Mouse (Mus musculus) cerebellum, adult 11-12 months (tissue): Measurements from ENCODE around the gene Gria1.

Source experiments
- DNase-seq: peaks from one replicate; pipeline ENCODE4 v3.0.0; 2022

Gene Gria1

GRCm38 (mm10) chr11:57011024-57011690 lies at the start of gene Gria1:
Gene Gria1, plus strand, starts transcription at chr11:57011387.
- no peak for DNase-seq

DNA sequence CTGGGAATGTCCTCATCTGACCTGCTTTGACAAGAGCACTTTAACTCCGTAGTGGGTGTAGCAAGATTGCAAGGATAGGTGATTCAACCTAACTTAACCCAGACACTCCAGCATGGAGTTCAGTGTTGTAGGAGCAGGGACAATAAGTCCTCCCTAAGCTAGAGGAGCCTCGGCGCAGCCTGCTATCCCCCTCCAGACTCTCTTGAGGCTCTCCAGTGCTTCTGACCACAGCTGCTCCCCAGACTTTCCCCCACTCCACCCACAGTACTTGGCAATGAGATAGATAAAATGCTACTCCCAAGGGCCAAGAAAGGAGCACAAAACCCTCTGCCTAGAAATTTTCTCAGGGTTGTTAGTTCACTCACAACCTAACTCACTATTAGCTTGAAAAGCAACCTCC lies 49.4 kb upstream of the Gria1 start:
- no peak for DNase-seq

- no peak for DNase-seq
These were observed 38.4 kb upstream of the Gria1 start for GRCm38 (mm10) chr11:56972814-56973213.

DNA sequence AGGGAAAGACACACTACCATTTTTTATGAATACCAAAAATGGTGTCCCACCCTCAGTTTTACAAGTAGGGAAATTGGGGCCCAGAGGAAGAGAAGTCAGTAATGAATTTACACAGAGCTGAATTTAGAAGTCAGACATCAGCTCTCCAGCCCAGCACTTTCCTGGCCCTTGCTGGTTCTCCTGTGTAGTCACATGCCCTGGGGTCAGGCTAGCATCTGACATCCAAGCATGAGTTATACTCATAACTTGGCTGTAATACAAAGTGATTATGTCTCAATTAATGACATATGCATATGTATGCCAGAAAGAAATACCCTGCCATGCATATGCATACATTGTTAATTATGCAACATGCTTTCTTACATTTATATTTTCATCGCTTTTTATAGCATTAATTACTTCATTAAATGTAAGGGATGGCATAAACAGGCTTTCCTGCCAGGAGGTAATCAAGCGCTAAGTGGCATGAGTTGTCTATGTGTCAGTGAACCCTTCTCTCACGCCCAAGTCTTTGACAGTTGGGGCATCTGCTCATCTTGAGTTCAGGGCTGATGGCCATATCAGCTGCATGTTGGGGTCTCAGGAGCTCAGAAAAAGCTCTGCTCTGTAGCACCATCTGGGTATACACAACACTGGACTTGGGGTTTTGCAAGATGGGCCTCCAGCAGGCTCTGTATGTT lies 26.7 kb upstream of the Gria1 start:
- no peak for DNase-seq

- DNase-seq: no peak
These were observed 25.7 kb upstream of the Gria1 start for GRCm38 (mm10) chr11:56985457-56985856.

DNA sequence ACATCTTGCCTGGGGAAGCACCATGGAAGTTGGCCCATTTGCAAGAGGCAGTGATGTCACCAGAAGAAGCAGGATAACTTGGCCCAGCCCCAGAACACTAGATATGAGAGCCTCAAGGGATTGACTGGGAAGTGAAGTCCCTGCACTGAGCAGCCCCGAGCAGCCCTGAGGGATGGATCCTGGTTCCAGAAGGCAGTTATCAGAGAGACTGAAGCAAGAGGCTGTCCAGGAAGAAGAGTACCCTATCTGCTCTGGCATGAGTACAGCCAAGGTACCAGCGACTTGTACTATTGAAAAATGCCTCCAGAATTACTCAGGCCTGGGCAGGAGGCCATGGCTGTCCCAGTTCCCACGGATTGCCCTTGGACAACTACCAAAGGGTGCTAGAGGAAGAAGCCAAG lies 11.6 kb upstream of the Gria1 start:
- DNase-seq: peak; percentile 10

- no peak for DNase-seq
These were observed 6.6 kb upstream of the Gria1 start for GRCm38 (mm10) chr11:57004611-57005010.

DNA sequence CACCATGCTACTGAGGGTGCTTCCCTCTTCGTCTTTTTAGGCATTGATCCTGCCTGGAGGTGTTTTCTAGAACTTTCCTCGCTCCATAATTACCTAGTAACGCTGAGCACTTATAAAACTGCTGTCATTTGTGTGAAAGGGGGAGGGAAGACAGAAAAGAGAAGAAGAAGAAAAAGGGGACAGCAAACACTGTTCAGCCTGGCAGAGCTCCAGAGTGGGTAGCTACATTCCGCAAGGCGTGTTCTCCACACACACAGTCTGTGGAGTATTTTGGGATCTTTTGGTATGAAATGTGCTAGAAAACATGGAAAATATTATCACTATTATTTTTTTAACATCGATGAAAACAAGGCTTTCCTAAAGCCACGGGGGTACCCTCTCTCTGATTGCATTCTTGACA lies 5.8 kb upstream of the Gria1 start:
- no peak for DNase-seq

DNA sequence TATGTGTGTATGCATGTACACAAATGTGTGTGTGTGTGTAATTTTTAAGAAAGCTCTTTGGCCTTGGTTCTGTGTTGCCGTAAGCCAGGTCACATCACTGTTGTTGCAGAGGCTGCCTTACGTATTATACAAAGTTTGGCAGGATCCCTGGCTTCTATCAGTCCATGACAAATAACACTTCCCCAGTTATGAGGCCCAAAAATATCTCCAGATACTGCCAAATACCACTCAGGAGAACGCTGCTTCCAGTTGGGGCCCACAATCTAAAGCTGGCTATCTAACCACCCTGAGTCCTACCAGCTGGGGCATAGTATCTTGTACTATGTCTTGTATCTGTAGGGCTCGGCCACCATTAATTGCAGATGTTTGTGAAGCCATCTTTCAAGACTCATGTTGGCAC lies 3.4 kb upstream of the Gria1 start:
- DNase-seq: no peak

DNA sequence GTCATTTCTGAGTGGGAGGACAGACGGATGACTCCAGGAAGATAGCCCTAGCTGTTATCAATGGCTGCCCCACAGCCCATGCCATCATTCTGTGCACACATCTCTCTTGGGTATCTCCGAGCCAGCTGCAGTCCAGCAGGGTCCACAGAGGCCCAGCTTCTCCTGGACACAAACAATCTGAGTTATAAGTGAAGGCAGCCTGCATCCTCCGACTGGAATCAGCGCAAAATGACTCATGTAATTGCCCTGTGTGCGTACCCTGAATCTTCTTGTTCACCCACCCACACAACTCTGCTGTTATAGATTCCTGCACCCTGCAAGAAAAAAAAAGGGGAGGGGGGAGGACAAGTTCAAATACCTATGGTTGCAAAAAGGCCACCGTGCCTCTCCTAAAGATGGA lies 576 bp upstream of the Gria1 start:
- DNase-seq: no peak

- no peak for DNase-seq
These were observed 478 bp downstream of the Gria1 start for GRCm38 (mm10) chr11:57011691-57012039.

- no peak for DNase-seq
These were observed 1.2 kb downstream of the Gria1 start for GRCm38 (mm10) chr11:57012287-57012921.

- no peak for DNase-seq
These were observed 2.4 kb downstream of the Gria1 start for GRCm38 (mm10) chr11:57013464-57014190.

GRCm38 (mm10) chr11:57014396-57014795 lies 3.2 kb downstream of the Gria1 start:
- DNase-seq: no peak

DNA sequence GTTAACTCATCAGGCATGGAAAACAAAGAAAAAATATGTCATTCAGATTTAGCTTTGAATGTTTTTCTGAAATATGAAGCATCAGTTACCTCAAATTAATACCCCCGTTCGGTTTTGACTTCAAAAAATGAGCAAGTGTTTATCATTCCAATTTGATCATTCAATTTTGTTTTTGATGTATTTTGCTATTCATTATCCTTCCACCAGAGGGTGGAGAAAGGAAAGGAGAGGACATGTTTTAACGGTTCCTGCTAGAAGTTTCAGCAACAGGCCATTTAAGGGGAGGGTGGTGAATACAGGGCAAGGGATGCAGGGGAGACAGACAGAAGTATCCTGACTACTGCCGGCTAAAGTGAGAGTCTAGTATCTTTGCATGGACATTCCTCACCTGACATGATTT lies 7.3 kb downstream of the Gria1 start:
- no peak for DNase-seq

DNA sequence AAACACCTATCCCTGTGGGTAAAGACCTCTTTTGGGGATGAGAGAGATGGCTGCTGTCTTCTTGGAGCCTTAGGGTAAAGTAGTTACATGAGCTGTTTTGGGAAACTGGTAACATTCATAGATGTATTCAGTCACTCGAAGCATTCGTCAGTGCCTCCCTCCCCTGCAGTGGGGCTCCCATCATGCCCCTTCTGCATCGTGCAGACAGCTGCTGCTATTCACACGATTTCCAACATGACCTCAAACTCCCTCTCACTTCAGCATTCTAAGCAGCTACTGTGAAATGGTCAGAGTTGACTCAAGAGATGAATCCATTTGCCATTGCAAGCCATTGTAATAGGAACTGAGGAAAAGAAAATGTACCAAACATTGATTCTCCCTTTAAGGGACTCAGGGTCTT lies 11.2 kb downstream of the Gria1 start:
- DNase-seq: no peak

GRCm38 (mm10) chr11:57030448-57030847 lies 19.3 kb downstream of the Gria1 start:
- DNase-seq: peak; percentile 39

DNA sequence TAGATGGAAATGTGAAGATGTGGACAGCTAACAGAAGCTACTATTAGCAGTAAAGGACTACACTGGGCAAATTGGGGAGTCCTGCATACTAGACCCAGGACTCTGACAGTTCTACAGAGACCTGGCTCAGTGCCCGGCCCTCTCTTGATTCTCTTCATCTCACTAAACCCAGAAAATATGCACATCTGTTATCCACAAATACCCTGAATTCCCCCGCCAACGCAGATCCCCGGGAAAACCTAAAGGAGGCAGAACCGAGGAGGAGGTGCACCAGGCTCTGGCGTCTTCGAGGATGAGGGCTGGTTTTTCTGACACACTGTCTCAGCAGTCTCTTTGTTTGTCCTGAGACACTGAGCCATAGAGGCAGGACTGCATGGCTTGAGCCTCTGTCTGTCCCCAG lies 27.6 kb downstream of the Gria1 start:
- no peak for DNase-seq

DNA sequence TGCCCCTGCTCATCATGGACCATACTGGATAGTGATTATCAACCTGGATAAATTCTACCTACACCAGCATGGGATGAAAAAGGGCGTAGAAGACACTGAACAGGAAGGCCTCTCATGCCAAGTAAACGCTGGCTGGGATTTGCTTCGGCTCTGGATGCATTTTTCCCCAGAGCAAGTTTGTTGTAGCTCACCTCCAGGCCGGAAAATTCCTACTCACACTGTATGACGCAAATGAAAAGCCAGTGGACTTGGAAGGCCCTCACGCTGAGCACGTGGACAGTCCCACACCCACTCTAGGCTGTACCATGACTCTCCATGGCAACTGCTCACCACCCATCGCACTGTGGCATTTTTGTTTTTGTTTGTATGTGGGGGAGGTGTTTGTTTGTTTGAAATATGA lies 28.1 kb downstream of the Gria1 start:
- no peak for DNase-seq

DNA sequence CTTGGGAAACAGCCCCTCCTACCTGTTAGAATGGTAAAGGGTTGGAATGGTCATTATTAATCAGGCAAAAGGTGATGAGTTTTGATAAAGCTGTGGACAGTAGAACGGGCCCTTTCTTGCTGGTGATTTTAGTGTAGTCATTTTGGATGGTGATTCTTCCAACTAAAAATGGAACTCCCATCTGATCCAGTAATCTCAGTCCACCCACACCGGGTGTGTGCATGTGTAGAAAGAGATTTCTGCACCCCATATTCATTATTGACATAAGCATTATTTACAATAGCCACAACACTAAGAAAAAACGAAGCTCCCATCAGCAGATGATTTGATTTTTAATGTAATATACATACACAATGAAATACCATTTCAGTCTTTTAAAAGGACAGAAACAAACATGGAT lies 30.9 kb downstream of the Gria1 start:
- no peak for DNase-seq

- DNase-seq: no peak
These were observed 33.0 kb downstream of the Gria1 start for GRCm38 (mm10) chr11:57044146-57044545.

DNA sequence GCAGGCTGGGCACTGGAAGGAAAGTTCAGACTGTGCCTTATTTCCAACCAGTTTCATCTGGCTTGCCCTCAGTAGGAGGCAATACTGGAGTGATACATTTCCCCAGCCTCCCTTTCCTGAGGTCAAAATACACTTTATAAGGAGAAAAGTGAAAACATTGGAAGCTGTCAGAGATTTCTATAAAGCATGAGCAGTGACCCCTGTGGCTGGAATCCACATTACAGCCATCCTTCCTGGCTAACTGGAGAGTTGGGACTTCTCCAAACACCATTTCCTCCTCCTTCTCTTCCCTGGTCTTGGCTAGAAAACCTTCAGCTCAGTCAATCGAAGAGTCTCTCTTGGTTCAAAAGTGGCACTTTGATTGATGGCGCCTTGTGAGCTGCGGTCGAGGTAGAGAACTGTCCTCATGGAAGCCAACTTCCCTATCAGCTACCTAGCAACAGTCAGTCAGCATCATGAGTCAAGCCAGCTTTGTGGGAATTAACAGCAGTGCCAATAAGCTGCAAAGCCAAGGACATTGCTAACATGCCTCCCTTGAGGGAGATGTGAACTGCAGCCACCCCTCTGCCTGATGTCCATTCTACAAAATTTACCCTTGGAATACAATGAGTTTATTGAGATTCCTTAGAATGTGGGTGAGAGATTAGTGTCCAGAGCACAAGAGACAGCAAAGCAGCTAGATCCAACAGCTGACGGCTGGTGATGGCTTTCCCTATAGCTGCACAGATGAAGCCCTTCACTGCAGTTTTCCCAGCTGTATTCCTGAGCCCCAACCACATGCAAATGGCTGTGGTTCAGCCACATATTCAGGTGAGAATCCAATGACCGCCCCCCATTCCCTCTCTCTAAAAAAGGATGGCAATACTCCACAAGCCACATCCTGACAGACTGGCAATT lies 40.7 kb downstream of the Gria1 start:
- peak; percentile 8 for DNase-seq

GRCm38 (mm10) chr11:57062441-57062840 lies 51.3 kb downstream of the Gria1 start:
- no peak for DNase-seq
